Mouse (Mus musculus): Measurements from ENCODE around the gene Klhl41.

DNA sequence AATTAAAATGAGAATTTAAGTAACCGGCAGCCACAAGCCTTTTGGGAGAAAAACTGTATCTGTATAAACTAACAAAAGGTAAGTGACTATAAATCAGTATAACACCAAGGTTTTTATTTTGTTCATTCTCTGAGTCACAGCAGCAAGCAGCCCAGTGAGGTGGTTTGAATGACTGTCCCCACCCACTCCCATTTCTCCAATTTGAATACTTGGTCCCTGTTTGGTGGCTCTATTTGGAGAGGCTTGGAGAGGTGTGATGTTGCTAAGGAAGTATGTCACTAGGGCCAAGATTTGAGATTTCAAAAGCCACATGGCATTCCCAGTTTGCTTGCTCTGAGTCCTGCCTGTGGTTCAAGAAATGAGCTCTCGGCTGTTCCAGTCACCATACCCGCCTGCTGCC lies 20.3 kb downstream of the Klhl41 start:
- TF ChIP-seq POLR2A (IDR thresholded peaks at IDR 0.05; ENCODE audit: borderline replicate concordance, insufficient read depth, low read length) (no peak), CTCF (IDR thresholded peaks at IDR 0.05; ENCODE audit: borderline replicate concordance, insufficient read depth, low read depth, low read length) (no peak)

All from cerebellum, adult 2 months (tissue).